Mouse (Mus musculus) G1E (cell line): ENCODE data around the gene Cpd.

ENCODE experiments used
- CTCF ChIP-seq: IDR thresholded peaks from 2 replicates; pipeline ENCODE4 v1.5.1; 2012; ENCODE audit warnings: low read depth, low read length, inconsistent platforms, mixed read lengths
- GATA1 ChIP-seq: IDR thresholded peaks from 2 replicates; pipeline ENCODE4 v1.6.1; 2012; ENCODE audit warnings: borderline replicate concordance, low read length, inconsistent platforms, mixed read lengths

GRCm38 (mm10) chr11:76851512-76851911 lies 4.7 kb upstream of the Cpd start:
- TF ChIP-seq CTCF (no peak), GATA1 (no peak)
